Mouse (Mus musculus) mature B cell (primary cell): ENCODE results near the gene Nrde2.

Source experiments
- in situ Hi-C: fragments of 300-500 bp; cut with MboI; formaldehyde crosslinking; loops from 2 replicates; pipeline ENCODE4 v1.14.3; 2019

The Nrde2 gene

DNA sequence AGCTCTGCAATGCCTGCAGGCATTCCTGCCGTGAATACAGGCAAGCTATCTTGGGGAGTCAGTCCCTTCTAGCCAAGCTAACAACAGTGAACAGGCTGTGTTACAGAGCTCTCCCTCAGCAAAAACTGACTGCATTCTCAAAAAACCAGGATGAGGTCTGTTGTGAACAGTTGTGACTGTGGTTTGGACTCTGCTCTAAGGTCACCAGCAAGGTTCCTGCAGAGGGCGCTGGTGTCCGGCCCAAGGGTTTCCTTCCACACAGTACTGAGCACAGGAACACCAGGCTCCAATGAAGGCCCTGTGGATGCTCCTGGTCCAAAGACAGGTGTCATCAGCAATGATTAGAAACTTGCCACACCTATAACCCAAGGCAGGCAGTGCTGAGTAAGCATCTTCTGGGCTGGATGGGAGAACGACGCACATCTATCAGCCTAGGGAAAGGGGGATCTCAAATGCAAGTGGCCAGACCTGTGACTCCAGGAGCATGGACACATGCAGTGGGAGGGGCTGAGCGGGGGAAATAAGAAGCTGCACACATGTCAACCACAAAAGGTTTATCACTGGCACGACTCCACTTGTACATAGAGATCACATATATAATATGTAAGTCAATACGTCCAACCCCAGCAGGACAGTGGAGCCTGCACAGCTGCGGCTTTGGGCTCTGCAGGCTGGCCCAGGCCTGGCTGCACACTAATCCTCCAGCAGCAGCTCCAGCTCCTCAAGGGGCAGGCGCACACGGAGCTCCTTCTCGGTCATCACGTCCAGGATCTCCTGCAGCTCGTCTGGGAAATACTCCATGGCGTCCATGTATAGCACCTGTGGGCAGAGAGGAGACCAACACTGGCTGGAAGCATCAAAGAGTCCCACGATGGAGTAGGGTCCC is 34.3 kb downstream of the Nrde2 start:
- in situ Hi-C loops: no loop called here

DNA sequence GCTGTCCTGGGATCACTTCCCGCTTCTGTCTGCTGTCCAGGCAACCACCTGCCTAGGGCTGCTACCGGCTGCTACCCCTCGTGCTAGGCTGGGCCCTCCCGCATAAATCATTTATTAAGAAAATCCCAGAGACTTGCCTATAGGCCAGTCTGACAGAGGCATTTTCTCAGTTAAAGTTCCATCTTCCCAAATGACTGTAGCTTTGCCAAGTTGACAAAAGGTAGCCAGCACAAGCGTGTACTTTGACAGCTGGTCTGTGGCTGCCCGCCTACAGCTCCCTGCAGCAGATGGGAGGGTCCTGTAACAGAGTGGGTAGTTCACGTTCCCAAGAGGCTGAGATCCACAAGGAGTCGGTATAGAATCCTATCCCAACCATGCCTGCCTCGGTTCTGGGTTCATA is 36.0 kb downstream of the Nrde2 start:
- in situ Hi-C loops: no loop called here

DNA sequence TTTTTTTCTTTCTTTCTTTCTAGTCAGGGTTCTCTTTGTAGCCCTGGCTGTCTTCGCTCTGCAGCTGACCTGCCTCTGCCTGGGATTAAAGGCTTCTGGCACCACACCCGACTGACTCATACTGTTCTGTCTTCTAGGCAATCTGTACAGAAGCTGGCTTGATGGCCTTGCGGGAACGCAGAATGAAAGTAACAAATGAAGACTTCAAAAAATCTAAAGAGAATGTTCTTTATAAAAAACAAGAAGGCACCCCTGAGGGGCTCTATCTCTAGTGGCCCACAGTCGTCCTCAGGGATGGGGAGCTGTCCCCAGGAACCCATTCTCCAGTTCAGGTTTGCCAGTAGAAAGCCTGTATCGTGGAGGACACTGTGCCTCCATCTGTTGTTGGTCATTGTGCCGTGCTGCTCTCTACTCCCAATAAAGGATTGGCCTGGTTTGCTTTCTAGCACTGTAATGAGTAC is 36.5 kb downstream of the Nrde2 start:
- in situ Hi-C loops: no loop called here

DNA sequence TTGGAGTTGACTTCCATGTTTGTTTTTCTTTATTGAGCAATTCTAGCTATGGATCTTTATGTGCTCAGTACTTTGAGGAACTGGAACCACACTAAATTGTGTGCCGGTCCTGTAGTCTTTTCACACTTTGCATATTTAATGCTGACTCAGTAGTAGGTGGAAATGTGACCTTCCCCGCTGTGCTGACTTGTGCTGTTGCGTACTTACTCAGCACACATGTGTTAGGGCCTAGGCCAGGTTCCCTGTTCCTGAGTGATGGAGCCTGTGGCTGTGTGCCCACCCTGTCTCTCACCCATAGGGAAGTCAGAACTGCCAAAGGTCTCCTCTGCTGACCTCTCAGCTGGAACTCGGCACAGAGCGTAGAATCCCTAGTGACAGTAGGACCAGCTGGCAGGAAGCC is 43.5 kb downstream of the Nrde2 start:
- in situ Hi-C loops: no loop called here

DNA sequence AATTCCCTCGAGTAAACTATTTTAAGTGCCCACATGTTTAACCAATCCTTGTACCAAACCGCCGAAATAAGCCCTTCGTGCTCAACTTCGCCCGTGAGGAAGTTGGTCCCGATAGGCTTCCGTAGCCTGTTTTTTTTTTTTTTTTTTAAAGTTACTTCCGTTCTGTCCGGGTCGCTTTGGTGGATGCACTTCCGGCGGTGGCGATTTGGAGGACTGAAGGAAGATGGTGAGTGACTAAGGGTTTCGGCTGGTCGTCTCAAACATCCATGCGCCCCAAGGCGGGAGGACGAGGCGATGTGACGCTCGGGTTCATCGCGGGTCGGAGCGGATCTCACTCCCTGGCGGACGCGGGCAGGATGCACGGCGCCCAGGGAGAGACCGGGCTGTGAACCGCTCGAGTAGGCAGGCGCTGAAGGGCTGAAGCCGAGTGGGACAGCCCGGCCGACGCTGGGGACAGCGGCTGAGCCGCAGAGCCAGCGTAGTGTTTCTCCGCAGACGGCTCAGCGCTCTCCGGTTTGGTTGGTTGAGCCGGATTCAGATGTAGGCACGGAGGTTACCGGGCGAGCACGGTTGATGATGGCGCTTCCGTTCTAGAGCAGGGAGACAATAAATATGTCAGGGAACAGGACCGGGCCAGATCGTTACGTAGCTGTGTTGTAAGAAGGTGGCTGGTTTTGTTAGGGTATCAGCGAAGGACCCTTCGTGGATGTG is 49.3 kb downstream of the Nrde2 start, which contains the start of gene Psmc1:
Gene Psmc1, plus strand, starts transcription at position 169 of the 711 bp plus-strand sequence.
- in situ Hi-C loops: loop anchor here (5.0 to 10.0 kb wide), 2 partner anchors 143 to 1025 kb away; no protein-coding TSS in a partner anchor

DNA sequence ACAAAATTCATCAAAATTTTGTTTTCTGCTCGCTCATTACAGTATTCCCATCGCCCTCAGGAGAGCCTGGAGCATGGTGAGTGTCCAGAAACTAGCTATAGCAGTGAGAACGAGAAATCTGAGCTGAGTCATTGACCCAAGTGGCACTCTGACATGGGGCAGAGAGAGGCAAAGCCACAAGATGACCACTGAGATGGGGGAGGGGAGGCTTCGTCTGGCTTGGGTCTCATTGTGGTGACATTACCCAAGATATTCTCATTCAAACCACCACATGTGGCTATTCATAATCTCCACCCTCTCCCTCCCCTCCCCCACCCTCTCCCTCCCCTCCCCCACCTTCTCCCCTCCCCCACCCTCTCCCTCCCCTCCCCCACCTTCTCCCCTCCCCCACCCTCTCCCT is 52.0 kb downstream of the Nrde2 start:
- in situ Hi-C loops: loop anchor here (5.0 to 10.0 kb wide), 2 partner anchors 140 to 1023 kb away; no protein-coding TSS in a partner anchor

- in situ Hi-C loops: loop anchor here (5.0 to 10.0 kb wide), 2 partner anchors 139 to 1022 kb away; no protein-coding TSS in a partner anchor
These were observed 53.1 kb downstream of the Nrde2 start for GRCm38 (mm10) chr12:100106275-100106895.

GRCm38 (mm10) chr12:100104530-100104929 is 54.9 kb downstream of the Nrde2 start:
- in situ Hi-C loops: loop anchor here (10.0 kb wide), 1 partner anchor 1020 kb away; no protein-coding TSS in a partner anchor

- in situ Hi-C loops: loop anchor here (10.0 kb wide), 1 partner anchor 1017 kb away; no protein-coding TSS in a partner anchor
These were observed 57.8 kb downstream of the Nrde2 start for GRCm38 (mm10) chr12:100101651-100102050.

DNA sequence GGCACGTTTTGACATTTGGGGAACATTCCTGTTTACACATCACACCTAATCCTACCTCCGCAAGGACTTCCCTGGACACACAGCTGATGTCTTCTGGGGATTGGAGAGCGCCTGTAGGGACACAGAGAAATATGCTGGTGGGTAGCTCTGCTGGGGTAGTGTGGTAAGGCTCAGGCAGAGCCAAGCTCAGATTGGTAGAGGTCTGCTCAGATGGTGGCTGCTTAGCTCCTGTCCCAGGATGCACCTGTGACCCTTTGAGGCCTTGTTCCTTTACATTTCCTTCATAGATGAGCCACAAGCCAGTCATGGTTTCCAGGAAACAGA is 58.8 kb downstream of the Nrde2 start:
- in situ Hi-C loops: loop anchor here (10.0 kb wide), 1 partner anchor 1016 kb away; no protein-coding TSS in a partner anchor

DNA sequence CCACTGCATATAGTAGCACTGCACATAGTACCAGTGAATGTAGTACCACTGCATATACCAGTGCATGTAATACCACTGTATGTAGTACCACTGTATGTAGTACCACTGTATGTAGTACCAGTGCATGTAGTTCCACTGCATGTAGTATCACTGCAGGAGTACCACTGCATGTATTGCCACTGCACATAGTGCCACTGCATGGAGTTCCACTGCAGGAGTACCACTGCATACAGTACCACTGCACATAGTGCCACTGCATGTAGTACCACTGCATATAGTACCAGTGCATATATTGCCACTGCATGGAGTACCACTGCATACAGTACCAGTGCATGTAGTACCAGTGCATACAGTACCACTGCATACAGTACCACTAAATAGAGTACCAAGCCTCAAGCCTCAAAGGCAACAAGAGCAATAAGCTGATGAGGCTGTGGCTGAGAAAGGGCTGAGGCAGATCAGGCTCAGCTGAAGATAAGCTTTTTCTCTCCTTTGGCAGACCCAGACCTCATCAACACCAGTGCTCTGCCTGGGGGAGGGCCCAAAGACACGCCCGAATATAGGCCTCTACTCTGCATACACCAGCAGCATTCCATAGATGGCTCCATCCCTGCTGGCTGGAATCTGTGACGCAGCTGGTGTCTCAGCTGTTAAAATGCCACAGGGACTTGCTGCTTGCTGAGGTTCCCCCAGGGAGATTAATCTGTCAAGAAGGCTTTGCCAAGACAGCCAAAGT is 59.3 kb downstream of the Nrde2 start:
- in situ Hi-C loops: loop anchor here (10.0 kb wide), 1 partner anchor 1015 kb away; no protein-coding TSS in a partner anchor

GRCm38 (mm10) chr12:100093046-100093445 is 66.4 kb downstream of the Nrde2 start:
- in situ Hi-C loops: no loop called here

GRCm38 (mm10) chr12:100090750-100091149 is 68.7 kb downstream of the Nrde2 start:
- in situ Hi-C loops: no loop called here

DNA sequence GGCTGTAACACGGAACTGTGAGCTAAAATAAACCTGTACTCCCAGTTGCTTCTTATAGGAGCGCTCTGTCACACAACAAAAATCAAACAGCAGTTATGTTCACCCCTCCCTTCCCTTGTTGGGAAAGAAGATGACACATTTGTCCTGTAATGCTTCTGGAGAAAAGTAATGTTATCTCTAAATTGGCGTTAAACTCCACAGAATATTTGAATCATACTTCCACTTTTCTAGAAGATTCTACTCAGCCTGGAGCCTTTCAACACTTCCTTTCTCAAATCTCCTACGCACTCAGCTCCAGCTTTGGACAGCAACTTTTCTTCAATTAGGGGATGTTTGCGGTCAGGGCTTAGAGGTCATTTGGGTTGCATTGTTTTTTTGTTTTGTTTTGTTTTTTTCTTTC is 70.2 kb downstream of the Nrde2 start:
- in situ Hi-C loops: no loop called here

- in situ Hi-C loops: no loop called here
These were observed 71.4 kb downstream of the Nrde2 start for GRCm38 (mm10) chr12:100088026-100088425.

DNA sequence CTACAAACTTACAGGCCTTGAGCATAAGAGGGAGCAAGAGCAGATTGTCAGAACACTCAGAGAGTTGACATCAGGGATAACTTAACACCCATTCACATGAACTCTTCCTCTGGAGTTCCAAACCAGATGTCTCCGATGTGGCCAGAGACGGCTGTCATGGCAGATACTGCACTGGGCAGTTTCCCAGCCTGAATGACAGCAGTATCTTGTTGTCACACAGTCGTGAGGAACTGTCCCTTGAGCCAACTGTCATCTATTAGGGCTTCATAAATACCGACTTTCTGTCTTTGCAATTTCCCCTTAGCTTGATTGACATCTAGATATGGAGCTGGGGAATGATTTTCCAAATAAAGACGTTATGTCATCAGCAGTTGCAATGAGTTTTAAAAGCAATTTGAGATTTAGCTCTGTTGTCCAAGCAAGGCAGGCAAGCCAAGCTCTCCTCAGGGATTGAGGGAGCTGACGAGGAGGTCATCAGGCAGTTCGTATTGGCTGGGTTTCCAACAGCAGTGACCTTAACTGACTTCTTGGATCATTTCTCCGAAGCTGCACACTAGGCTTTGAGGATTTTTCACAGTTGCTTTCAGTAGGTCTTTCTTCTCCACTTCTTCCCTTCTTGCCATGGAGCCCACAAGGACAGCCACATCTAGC is 79.7 kb downstream of the Nrde2 start:
- in situ Hi-C loops: no loop called here

- in situ Hi-C loops: no loop called here
These were observed 83.7 kb downstream of the Nrde2 start for GRCm38 (mm10) chr12:100075715-100076114.
